Mouse (Mus musculus) MEL (cell line): ENCODE measurements around the gene Adam19.

Experiments
- BHLHE40 ChIP-seq: IDR thresholded peaks from 2 replicates; pipeline ENCODE4 v1.6.1; 2012; ENCODE audit warnings: low read depth, mild to moderate bottlenecking, inconsistent platforms, low read length, improper control_type of control experiment, borderline replicate concordance
- CTCF ChIP-seq, 3 experiments: IDR thresholded peaks in 2 of 3; conservative IDR thresholded peaks in 1 of 3; 2 replicates each; pipeline ENCODE4 v1.5.1; 2011 to 2012; ENCODE audit warnings: low read length in 3 of 3, low read depth in 2 of 3, mild to moderate bottlenecking in 2 of 3, improper control_type of control experiment in 1 of 3, inconsistent platforms in 1 of 3, mixed read lengths in 1 of 3, moderate library complexity in 1 of 3; ENCODE audit not compliant: control insufficient read depth in 1 of 3, insufficient read depth in 1 of 3, poor library complexity in 1 of 3, severe bottlenecking in 1 of 3
- E2F4 ChIP-seq: IDR thresholded peaks from 2 replicates; pipeline ENCODE4 v1.6.1; 2011; ENCODE audit warnings: low read depth, low read length, improper control_type of control experiment, borderline replicate concordance
- GATA1 ChIP-seq: IDR thresholded peaks from 2 replicates; pipeline ENCODE4 v1.6.1; 2011; ENCODE audit warnings: low read depth, low read length, improper control_type of control experiment
- NELFE ChIP-seq: IDR thresholded peaks from 2 replicates; pipeline ENCODE4 v1.6.1; 2011; ENCODE audit warnings: low read depth, low read length, improper control_type of control experiment
- RCOR1 ChIP-seq: IDR thresholded peaks from 2 replicates; pipeline ENCODE4 v1.6.1; 2012; ENCODE audit warnings: low read depth, mild to moderate bottlenecking, inconsistent platforms, low read length, improper control_type of control experiment
- TCF12 ChIP-seq: IDR thresholded peaks from 2 replicates; pipeline ENCODE4 v1.6.1; 2014; ENCODE audit warnings: low read depth, mild to moderate bottlenecking, inconsistent platforms, low read length, improper control_type of control experiment, moderate library complexity

GRCm38 (mm10) chr11:46102107-46102506 is 46.3 kb downstream of the Adam19 start:
- TF ChIP-seq CTCF (IDR thresholded peaks at IDR 0.05 in 2 of 3, conservative IDR thresholded peaks at IDR 0.05 in 1 of 3; ENCODE audit: control insufficient read depth in 1 of 3, insufficient read depth in 1 of 3, low read depth in 2 of 3, low read length in 3 of 3, poor library complexity in 1 of 3, severe bottlenecking in 1 of 3) (no peak), NELFE (no peak), RCOR1 (no peak), GATA1 (no peak), E2F4 (no peak), BHLHE40 (no peak), TCF12 (no peak)
